Mouse (Mus musculus) megakaryocyte-erythroid progenitor cell, adult 5-6 weeks (primary cell): ENCODE measurements around the gene 9030025P20Rik. TPM values are rescaled to one million over a fixed set of nuclear protein-coding genes. Genes with fewer than 3 reads are reported as not detected.
"Not testable (repeated sequence)": the region's sequence is repeated elsewhere in the genome, so short reads cannot be mapped to it uniquely, and the experiment has no call there.

Source experiments
- ATAC-seq: replicated peaks from 2 replicates; pipeline ENCODE4 v1.8.0; 2016; ENCODE audit warnings: mild to moderate bottlenecking, inconsistent platforms; ENCODE audit not compliant: severe bottlenecking, poor library complexity, low FRiP score, low TSS enrichment
- total RNA-seq, 2 experiments: library from RNA; stranded (forward) in 1 of 2; stranded (reverse) in 1 of 2; fragments of 200-1000, 215-1000 nt in 1 of 2; fragments of >200 nt in 1 of 2; fragmentation: Nextera tagmentation in 1 of 2; gene quantifications; 2 replicates each; pipeline ENCODE4 v1.2.3; 2014 to 2017

The 9030025P20Rik gene
- total RNA-seq, 2 experiments from 2014 or later, result 3.9 to 5.9 TPM

GRCm38 (mm10) chr17:14977718-14978361, 428 bp upstream of the 9030025P20Rik start:
- ATAC-seq, result peak; percentile 81

GRCm38 (mm10) chr17:14990116-14990702, 11.9 kb downstream of the 9030025P20Rik start:
- not testable (repeated sequence) for ATAC-seq

- not testable (repeated sequence) for ATAC-seq
Measured at GRCm38 (mm10) chr17:14992522-14993138, 14.4 kb downstream of the 9030025P20Rik start.

GRCm38 (mm10) chr17:14993139-14993832, 15.0 kb downstream of the 9030025P20Rik start:
- peak; percentile 35 for ATAC-seq

DNA sequence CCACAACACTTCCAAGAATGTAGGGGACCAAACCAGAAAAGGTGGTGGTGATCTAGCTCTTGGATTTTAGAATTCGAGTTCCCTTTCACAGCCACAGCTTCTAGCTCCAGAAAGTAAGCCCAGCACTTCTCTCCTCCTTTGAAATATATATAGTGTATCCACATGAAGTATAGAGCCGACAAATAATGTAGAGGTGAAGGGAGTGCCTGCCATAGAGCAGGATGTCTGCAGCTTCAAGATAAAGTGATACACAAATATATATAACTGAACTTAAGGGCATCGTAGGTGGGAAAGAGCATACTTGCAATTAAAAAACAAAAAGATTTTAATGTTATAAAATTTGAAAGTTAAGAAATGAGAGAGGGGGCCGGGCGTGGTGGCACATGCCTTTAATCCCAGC, 15.9 kb downstream of the 9030025P20Rik start:
- ATAC-seq, result peak; percentile 60

DNA sequence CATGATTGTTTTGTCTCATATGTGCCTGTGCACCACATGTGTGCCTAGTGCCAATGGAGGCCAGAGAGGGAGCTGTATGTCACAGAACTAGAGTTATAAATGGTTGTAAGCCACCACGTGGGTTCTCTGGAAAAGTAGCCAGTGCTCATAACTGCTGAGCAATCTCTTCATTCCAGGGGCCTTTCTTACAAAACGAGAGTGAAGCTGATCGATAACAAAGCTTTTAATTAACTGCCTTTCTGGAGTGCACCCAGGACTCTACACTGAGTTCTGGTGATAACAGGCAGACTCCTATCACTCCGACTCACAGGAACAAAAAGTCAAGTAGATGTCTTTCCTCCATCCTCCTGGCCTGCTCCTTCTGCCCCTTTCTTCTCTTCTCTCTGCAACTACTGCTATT, 21.8 kb downstream of the 9030025P20Rik start:
- ATAC-seq, result peak; percentile 81

- ATAC-seq, result peak; percentile 75
Measured at GRCm38 (mm10) chr17:15009088-15009487, 30.8 kb downstream of the 9030025P20Rik start.

DNA sequence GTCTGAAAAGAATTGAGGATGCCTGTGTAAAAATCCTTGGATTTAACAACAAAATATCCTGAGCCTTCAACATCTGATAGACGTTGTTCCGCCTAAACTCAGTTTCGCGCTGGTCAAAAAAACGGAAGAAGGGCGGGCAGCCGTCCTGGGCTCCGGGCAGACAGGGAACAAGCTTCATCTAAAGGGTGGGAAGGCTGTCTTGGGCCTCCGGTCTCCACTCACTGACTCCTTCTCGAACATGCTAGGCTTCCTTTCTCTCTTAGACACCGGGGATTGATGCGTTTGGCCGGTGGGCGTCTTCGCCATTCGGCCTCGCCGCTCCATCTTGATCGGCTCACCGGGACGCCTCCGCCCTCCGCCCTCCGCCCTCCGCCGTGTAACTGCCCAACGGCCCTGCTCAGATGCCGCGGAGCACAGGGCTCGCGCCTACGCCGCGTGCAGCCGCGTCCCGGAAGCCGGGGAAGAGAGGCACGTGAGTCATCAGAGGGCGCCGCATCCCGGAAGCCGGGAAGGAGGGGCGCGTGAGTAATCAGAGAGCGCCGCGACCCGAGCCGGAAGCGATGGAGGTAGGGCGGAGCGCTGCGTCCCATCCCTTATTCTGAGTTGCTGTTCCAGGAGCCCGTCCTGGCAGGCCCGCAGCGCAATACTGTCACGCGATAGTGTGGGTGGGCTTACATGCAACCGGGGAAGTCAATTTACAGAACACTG, 31.6 kb downstream of the 9030025P20Rik start, which contains the start of gene Gm3435:
Gene Gm3435 (plus strand): TSS at position 471 of the 708 bp plus-strand sequence.
- peak; percentile 92 for ATAC-seq

GRCm38 (mm10) chr17:15021503-15022220, 43.4 kb downstream of the 9030025P20Rik start:
- ATAC-seq, result not testable (repeated sequence)

DNA sequence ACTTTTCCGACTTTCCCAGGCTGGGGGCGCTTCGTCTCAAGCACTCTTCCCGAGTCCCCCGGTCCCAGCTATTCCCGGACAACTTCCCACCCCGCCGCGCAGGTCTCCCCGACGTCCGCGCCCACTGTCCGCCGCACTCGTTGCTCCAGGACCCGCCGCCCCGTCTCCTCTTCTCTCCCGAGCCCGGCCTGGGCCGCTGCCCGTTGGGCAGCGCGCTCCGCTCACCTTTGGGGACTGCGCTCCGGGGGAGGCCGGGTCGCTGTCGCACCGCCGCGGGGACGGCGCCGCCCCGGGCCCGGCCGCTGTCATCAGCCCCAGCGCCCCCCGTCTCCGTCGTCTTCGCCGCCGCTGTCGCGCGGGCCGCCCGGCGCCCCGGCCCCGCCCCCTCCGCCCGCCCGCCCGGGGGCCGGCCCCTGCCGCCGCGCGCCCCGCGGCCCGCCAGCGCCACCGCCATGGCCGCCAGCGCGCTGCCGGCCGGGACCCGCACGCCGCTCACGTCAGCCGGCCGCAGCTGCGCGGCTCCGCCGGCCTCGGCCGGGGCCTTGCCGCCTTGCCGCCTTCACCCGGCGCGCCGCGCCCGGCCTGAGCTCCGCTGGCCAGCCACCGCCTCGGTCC, 45.7 kb downstream of the 9030025P20Rik start:
- ATAC-seq, result not testable (repeated sequence)

DNA sequence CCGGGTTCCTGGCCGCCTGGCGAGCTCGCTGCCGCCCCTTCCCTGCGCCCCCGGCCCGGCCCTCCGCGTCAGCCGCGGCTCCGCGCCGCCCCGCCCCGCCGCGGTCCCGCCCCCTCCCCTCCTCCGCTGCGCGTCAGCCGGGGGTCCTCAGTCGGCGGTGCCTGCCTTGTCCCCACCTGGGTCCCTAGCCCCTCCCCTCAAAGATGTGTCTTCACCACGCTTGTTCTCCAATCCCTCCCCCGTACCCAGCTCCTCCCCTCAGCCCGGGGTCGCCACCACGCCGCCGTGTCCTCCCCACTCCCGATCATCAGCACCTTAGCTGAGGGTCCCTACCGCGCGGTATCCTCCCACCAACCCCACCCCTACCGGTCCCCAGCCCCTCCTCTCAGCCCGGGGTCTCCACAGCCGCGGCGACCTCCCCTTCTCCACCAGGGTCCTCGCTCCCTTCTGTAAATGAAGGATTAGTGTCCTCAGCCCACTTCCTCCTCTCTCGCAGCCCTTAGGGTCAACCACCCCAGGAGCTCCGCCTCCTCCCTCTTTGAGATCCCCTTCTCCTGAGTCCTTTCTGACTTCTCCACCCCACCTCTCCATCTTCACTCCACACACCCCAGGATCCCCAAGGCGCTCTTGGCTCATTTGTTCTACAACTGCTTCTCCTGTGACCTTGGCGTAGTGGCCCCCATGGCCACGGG, 46.4 kb downstream of the 9030025P20Rik start:
- ATAC-seq, result peak; percentile 31

DNA sequence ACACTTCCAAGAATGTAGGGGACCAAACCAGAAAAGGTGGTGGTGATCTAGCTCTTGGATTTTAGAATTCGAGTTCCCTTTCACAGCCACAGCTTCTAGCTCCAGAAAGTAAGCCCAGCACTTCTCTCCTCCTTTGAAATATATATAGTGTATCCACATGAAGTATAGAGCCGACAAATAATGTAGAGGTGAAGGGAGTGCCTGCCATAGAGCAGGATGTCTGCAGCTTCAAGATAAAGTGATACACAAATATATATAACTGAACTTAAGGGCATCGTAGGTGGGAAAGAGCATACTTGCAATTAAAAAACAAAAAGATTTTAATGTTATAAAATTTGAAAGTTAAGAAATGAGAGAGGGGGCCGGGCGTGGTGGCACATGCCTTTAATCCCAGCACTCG, 47.2 kb downstream of the 9030025P20Rik start:
- peak; percentile 50 for ATAC-seq

DNA sequence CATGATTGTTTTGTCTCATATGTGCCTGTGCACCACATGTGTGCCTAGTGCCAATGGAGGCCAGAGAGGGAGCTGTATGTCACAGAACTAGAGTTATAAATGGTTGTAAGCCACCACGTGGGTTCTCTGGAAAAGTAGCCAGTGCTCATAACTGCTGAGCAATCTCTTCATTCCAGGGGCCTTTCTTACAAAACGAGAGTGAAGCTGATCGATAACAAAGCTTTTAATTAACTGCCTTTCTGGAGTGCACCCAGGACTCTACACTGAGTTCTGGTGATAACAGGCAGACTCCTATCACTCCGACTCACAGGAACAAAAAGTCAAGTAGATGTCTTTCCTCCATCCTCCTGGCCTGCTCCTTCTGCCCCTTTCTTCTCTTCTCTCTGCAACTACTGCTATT, 53.1 kb downstream of the 9030025P20Rik start:
- peak; percentile 82 for ATAC-seq

DNA sequence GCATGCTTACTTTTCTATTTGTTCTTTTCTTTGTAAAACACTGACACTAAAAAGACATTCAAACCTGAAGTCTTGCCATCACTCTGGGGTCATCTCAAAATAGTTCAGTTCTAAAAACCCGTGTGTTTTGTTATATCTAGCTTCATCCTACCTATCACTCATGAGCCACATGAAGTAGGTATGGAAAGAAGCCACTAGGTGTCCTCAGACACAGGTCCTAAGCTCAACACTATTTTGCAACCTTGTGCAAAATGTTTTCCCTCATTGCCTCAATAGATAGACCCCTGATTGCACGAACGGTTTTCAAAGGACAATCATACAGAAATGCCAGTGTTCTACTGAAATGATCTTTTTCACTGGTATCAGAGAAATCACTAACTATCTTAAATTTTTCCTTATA, 62.2 kb downstream of the 9030025P20Rik start:
- ATAC-seq, result peak; percentile 74
